Mouse (Mus musculus) colon, adult 2 months (tissue): ENCODE measurements around the gene Btbd35f25. TPM values are rescaled to one million over a fixed set of nuclear protein-coding genes. Genes with fewer than 3 reads are reported as not detected.

ENCODE experiments used
- polyA plus RNA-seq: library from polyadenylated mRNA; depleted of rRNA; stranded (reverse); fragments of >200 nt; gene quantifications from 2 replicates; pipeline ENCODE4 v1.2.3, GENCODE M21; 2012; rRNA removed

The Btbd35f25 gene
- polyA plus RNA-seq = not detected in 2 replicates

GRCm38 (mm10) chrX:31717056-31717455 lies at the start of gene Btbd35f25:
TSS of gene Btbd35f25 (minus strand) at chrX:31717156.

Other genes with a start within 250 kb of the Btbd35f25 start
- not detected in 2 replicates for gene Gm21883, start 142.9 kb downstream of the Btbd35f25 start, polyA plus RNA-seq
- not detected in 2 replicates for gene Spin2e, start 98.2 kb downstream of the Btbd35f25 start, polyA plus RNA-seq
- not detected in 2 replicates for gene Gm21637, start 244.9 kb upstream of the Btbd35f25 start, polyA plus RNA-seq